Mouse (Mus musculus) brain, embryonic 14.5 days (tissue): ENCODE results near the gene 2300009A05Rik. TPM values are rescaled to one million over a fixed set of nuclear protein-coding genes. Genes with fewer than 3 reads are reported as not detected.

ENCODE experiments used
- DNase-seq: peaks from one replicate; pipeline ENCODE4 v3.0.0-alpha.2; 2011; ENCODE audit warnings: low read depth
- CTCF ChIP-seq: fragments of 200-500 bp; IDR thresholded peaks from 2 replicates; pipeline ENCODE4 v1.5.1; 2012; ENCODE audit warnings: inconsistent platforms, mild to moderate bottlenecking, moderate library complexity, borderline replicate concordance; ENCODE audit not compliant: insufficient read depth, insufficient read length; ENCODE audit errors: extremely low read depth
- POLR2A ChIP-seq: fragments of 200-500 bp; IDR thresholded peaks from 2 replicates; pipeline ENCODE4 v1.6.1; 2012; ENCODE audit warnings: mild to moderate bottlenecking, inconsistent platforms, borderline replicate concordance; ENCODE audit not compliant: poor library complexity, insufficient read depth, insufficient read length, severe bottlenecking; ENCODE audit errors: extremely low read depth
- polyA plus RNA-seq: library from polyadenylated mRNA; depleted of rRNA; stranded (reverse); fragments of >200 nt; gene quantifications from 2 replicates; pipeline ENCODE4 v1.2.3, GENCODE M21; 2012; rRNA removed

2300009A05Rik gene
- 40.2 and 55.7 TPM in 2 replicates for polyA plus RNA-seq

DNA sequence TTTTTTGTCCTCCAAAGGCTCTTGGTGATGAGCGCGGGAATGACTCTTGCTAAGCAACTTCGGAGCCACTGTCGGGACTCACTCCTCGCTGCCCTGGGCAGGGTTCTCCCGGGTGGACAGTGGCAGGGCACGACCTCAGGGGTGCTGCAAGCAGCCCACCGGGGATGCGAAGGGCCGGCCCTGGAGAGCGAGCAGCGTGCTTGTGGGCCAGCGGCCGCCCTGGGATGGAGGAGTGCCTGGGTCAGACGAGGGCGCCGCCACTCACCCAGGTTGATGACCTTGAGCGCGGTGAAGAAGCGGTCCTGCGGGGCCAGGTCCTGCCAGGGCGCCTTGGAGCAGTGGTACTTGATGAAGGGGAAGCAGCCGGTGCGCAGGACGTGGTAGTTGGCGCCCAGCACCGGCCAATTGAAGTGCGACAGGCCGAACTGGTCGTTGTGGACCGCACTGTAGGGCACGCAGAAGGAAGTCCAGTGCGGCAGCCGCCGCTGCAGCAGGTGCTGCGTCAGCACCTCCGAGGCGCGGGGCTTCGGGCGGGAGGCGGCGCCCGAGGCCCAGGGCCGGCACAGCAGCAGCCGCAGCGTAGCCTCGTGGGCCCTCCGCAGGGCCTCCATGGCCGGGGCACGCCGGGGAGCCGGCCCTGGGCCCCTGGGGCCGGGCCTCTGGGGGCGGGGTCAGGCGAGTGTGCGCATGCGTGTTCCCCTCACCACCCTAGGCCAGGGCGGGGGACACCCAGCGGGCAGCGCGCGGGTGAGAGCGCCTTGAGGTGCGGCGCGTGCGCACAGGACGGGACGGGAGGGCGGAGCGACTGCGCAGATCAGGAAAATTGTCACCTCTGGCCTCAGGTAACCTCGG is at the start of gene 2300009A05Rik:
Gene 2300009A05Rik (minus strand): TSS at position 636 of the 852 bp plus-strand sequence.
- peak; percentile 90 for TF ChIP-seq POLR2A
- no peak for TF ChIP-seq CTCF
- peak; percentile 94 for DNase-seq

DNA sequence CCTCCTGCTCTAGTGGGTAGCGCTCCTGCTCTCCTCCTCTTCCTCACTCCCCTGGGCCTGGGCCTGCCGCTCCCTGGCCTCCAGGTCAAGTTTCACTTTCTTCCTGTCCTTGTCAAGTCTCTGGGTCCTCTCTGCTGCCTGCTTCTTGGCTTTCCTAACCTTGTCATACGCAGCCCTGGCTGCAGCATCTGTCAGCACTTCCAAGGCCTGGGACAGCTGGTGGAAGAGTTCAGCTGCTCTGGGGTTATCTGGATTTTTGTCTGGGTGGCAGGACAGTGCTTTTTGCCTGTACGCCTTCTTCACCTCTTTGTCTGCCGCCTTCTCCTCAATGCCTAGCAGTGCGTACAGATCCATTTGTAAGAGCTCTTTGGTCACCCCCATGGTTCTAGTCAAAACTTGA is 44.6 kb upstream of the 2300009A05Rik start:
- DNase-seq = no peak
- TF ChIP-seq CTCF = no peak
- no peak for TF ChIP-seq POLR2A

DNA sequence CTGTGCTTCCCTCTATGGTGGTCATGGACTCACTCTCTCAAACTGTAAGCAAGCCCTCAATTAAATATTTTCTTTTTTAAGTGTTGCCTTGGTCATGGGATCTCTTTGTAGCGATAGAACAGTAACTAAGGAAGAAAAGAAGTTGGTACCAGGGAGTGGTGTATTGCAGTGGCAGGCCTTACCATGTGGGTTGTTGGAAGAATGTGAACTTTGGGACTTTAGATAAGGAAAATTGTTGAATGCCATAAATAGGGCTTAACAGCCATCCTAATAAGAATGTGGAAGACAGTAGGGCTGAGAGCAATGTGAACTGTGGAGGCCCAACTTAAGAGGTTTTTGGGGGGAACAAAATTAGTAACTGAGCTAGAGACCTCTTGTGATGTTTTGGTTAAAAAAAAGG is 31.6 kb upstream of the 2300009A05Rik start:
- TF ChIP-seq POLR2A (no peak), CTCF (no peak)

DNA sequence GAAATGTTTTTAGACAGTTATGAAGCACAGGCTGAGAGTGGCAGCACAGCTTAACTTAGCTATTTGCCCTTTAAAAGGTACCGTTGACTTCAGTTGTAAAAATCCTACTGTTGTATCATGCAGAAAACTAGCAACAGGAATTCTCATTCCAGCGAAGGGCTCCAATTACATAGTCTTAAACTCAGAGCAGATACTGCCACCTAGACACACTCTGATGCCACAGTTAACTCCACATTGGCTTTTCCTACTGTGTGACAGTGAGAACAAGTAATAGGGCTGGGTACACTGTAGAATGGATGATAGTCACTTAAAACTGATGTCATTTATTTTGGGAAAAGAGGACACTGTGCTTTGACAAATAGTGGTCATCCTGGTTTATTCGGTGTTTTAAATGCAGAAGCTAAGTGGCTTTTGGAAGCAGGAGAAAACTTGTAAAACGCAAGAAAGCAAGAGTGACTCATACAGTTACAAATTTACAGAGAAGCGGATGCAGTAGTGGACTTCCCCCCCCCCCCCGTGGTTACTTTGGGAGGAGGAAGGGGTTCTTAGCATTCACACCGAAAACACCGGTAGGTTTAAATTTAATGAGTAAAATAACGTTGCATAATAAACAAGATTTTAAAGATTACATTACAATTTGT is 22.2 kb upstream of the 2300009A05Rik start:
- TF ChIP-seq CTCF (no peak), POLR2A (no peak)
- DNase-seq = peak; percentile 53

More for the DNA sequence above, 31.6 kb upstream of the 2300009A05Rik start:
- no peak for DNase-seq

DNA sequence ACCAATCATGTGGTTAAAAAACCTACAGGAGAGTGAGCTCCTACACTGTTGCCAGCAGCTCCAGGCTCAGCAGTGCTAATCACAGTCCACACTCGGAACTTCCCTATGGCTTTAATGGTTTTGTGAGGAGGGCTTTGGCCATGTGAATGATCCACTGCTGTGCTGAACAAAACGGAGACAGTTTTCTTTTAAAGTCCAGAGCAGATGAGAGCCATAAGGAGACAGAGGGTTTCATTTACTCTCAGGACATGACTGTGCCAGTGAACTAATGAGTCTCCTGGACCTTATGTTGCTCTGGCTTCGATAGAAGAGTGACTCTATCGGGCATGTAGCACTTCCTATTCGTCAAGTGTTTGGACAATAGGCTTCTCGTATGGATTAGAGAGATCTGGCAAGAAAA is 21.4 kb upstream of the 2300009A05Rik start:
- TF ChIP-seq CTCF (no peak), POLR2A (no peak)

DNA sequence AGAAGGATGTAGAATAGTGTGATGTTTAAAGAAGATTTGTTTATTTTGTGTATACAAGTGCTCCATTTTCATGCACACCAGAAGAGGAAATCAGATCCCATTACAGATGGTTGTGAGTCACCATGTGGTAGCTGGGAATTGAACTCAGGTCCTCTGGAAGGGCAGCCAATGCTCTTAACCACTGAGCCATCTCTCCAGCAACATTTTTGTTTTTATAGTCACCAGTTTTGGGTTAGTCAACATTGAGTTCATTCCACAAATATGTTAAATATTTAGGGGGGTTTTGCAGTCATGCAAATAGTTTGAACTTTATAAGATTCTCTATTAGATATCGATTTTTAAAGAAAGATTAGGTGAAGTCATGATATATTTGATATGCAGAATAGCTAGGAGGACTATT is 1.1 kb upstream of the 2300009A05Rik start:
- no peak for DNase-seq
- no peak for TF ChIP-seq CTCF
- TF ChIP-seq POLR2A = no peak

More for the DNA sequence above, 21.4 kb upstream of the 2300009A05Rik start:
- peak; percentile 83 for DNase-seq

DNA sequence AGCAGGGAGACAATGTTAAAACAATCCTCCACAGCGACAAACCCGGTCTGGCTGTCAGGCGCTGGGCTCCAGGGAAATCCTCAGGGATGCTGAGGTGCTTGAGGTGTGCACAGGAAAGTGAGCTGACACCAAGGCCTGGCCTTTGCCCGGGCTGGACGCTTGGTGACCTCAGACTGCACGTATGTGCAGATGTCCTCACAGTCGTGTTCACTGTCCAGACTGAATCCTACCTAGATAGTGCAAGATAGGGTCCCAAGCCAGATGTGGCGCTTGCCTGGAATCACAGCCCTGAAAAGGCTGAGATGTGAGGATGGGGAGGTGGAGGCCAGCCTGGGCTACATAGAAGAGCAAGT is 393 bp upstream of the 2300009A05Rik start:
- TF ChIP-seq POLR2A = no peak
- no peak for TF ChIP-seq CTCF
- no peak for DNase-seq

DNA sequence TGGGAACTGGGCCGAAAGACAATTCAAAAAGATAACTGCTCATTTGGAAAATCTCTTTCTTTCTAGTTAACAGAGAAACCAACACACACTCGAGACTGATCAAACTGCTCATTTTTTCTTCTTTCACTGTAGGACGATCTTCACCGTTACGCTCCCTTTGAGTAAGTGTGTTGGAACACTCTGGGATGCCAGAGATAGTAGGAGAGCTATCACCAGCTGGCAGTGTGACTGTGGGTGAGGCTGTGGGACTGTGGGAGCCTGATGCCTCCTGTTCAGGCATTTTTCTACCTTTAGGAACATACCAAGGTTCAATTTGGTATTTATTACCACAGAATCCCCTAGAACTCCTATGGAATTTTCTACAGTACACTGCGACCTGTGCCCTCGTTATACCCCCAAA is 3.4 kb downstream of the 2300009A05Rik start:
- no peak for TF ChIP-seq POLR2A
- TF ChIP-seq CTCF = no peak
- DNase-seq = no peak

DNA sequence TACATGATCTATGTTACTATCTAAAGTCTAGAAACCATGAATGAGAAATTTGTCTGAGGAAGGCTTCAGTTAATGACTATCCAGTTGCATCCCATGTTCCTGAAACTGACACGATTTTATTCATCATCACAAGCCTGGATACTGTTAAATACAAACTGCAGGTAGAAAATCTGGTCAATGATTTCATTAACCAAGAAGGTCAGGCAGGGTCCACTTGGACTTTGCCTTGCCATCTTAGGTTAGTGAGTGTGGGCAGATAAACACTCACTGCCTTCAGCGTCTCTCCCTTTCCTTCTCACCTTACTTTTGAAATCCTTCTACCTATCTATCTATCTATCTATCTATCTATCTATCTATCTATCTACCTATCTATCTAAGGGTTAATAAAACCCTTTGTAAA is 7.7 kb downstream of the 2300009A05Rik start:
- DNase-seq = no peak
- TF ChIP-seq CTCF (no peak), POLR2A (no peak)

DNA sequence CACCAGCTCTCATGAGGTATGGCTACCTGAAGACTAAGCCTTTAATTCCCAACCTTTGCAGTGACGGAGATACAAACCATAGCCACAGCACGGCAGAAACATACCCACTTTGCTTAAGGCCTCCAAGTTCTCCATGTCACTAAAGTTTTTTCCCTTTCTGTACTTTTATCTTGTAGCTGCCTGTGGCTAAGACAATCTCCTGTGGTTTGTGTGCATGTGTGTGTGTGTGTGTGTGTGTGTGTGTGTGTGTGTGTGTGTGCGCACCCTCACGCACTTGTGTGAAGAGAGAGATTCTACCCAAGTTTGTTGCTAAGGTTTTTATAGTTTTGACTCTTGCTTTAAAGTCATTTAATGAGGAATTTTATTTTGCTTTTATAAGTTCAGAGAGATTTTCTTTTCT is 16.3 kb downstream of the 2300009A05Rik start:
- TF ChIP-seq POLR2A (no peak), CTCF (no peak)
- no peak for DNase-seq

DNA sequence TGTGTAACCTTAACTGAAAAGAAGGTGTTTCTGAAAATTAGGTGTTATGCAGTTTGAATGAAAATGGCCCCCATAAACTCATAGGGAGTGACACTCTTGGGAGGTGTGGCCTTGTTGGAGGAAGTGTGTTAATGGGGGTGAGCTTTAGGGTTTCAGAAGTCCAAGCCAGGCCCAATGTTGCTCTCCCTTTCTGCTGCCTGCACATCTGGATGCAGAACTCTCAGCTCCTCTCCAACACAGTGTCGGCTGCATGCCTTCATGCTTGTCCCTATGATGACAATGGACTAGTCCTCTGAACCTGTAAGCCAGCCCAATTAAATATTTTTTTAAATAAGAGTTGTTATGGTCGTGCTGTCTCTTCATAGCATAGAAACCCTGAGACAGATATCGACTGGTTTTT is 18.7 kb downstream of the 2300009A05Rik start:
- TF ChIP-seq POLR2A = no peak
- TF ChIP-seq CTCF = no peak
- DNase-seq = no peak
